Mouse (Mus musculus) gastrocnemius, postnatal 14 days (tissue): ENCODE data around the gene Ms4a4b. TPM values are rescaled to one million over a fixed set of nuclear protein-coding genes. Genes with fewer than 3 reads are reported as not detected.
"Not testable (repeated sequence)": the region's sequence is repeated elsewhere in the genome, so short reads cannot be mapped to it uniquely, and the experiment has no call there.

Source experiments
- DNase-seq: peaks from one replicate; pipeline ENCODE4 v3.0.0; 2021; ENCODE audit warnings: mixed read lengths
- intact Hi-C: fragments of 180-260 bp; cut with DNase I; formaldehyde crosslinking; loops from one replicate; pipeline ENCODE4 v1.15.1; 2025; ENCODE audit warnings: low total_unique reads
- long read RNA-seq, 2 experiments: library from polyadenylated mRNA; stranded (forward); transcript quantifications; one replicate each; pipeline ENCODE4 v2.0.0; 2021
- total RNA-seq, 2 experiments: library from RNA; stranded (reverse); gene quantifications; 2 replicates each; pipeline ENCODE4 v1.2.3; 2021

Ms4a4b gene
- total RNA-seq = under 1 TPM in 1 of 2 experiments, not detected in 1; 0.20 TPM
- long read RNA-seq, experiment 1 = 0 reads
- long read RNA-seq, experiment 2 = 0 reads

- intact Hi-C loops = no loop called here
These were observed at the start of gene Ms4a4b for GRCm38 (mm10) chr19:11443338-11443737. TSS of gene Ms4a4b (plus strand) at chr19:11443553.

GRCm38 (mm10) chr19:11395769-11396168 lies 47.6 kb upstream of the Ms4a4b start:
- intact Hi-C loops = no loop called here
- DNase-seq = no peak

More at GRCm38 (mm10) chr19:11443338-11443737, at the start of gene Ms4a4b:
- no peak for DNase-seq

GRCm38 (mm10) chr19:11404527-11404926 lies 38.8 kb upstream of the Ms4a4b start, which contains the start of gene Ms4a4c:
TSS of gene Ms4a4c (plus strand) at chr19:11404770.
- intact Hi-C loops = no loop called here
- no peak for DNase-seq

GRCm38 (mm10) chr19:11407428-11407827 lies 35.9 kb upstream of the Ms4a4b start:
- no peak for DNase-seq
- intact Hi-C loops = no loop called here

- intact Hi-C loops = no loop called here
- no peak for DNase-seq
These were observed 34.8 kb upstream of the Ms4a4b start for GRCm38 (mm10) chr19:11408591-11408990.

- intact Hi-C loops = no loop called here
- no peak for DNase-seq
These were observed 31.7 kb upstream of the Ms4a4b start for GRCm38 (mm10) chr19:11411640-11412039.

GRCm38 (mm10) chr19:11414084-11414483 lies 29.3 kb upstream of the Ms4a4b start:
- intact Hi-C loops = no loop called here
- no peak for DNase-seq

- intact Hi-C loops = no loop called here
- no peak for DNase-seq
These were observed 27.8 kb upstream of the Ms4a4b start for GRCm38 (mm10) chr19:11415581-11415980.

- DNase-seq, intact Hi-C loops: not testable (repeated sequence)
These were observed 24.5 kb upstream of the Ms4a4b start for GRCm38 (mm10) chr19:11418865-11419264.

- intact Hi-C loops, DNase-seq: not testable (repeated sequence)
These were observed 12.1 kb upstream of the Ms4a4b start for GRCm38 (mm10) chr19:11431209-11431608.

- intact Hi-C loops = no loop called here
- no peak for DNase-seq
These were observed 8.1 kb upstream of the Ms4a4b start for GRCm38 (mm10) chr19:11435058-11435834.

GRCm38 (mm10) chr19:11443964-11444363 lies 611 bp downstream of the Ms4a4b start:
- no peak for DNase-seq
- intact Hi-C loops = no loop called here

GRCm38 (mm10) chr19:11447238-11447637 lies 3.9 kb downstream of the Ms4a4b start:
- intact Hi-C loops = no loop called here
- DNase-seq = no peak

- DNase-seq = not testable (repeated sequence)
These were observed 15.7 kb downstream of the Ms4a4b start for GRCm38 (mm10) chr19:11459041-11459440.

GRCm38 (mm10) chr19:11464795-11465194 lies 21.4 kb downstream of the Ms4a4b start:
- intact Hi-C loops = not testable (repeated sequence)

More at GRCm38 (mm10) chr19:11459041-11459440, 15.7 kb downstream of the Ms4a4b start:
- intact Hi-C loops = not testable (repeated sequence)

GRCm38 (mm10) chr19:11466471-11466870 lies 23.1 kb downstream of the Ms4a4b start:
- no peak for DNase-seq
- intact Hi-C loops = no loop called here

More at GRCm38 (mm10) chr19:11464795-11465194, 21.4 kb downstream of the Ms4a4b start:
- not testable (repeated sequence) for DNase-seq

GRCm38 (mm10) chr19:11468361-11468760 lies 25.0 kb downstream of the Ms4a4b start:
- intact Hi-C loops, DNase-seq: not testable (repeated sequence)

- intact Hi-C loops, DNase-seq: not testable (repeated sequence)
These were observed 25.9 kb downstream of the Ms4a4b start, which contains the start of gene Ms4a6c for GRCm38 (mm10) chr19:11469215-11469614. TSS of gene Ms4a6c (plus strand) at chr19:11469366.

GRCm38 (mm10) chr19:11479714-11480113 lies 36.4 kb downstream of the Ms4a4b start:
- intact Hi-C loops = no loop called here
- DNase-seq = no peak

- DNase-seq = no peak
- intact Hi-C loops = no loop called here
These were observed 39.3 kb downstream of the Ms4a4b start for GRCm38 (mm10) chr19:11482684-11483083.

- intact Hi-C loops = no loop called here
- no peak for DNase-seq
These were observed 40.6 kb downstream of the Ms4a4b start for GRCm38 (mm10) chr19:11483941-11484340.
